In genomic region chr7:128440584-128440983, GRCm38 (mm10) we compare ENCODE assay signal across 35 mouse cellular contexts.
"Had no signal": no experiment of that assay in that cellular context is flagged by ENCODE, and none has a peak within 500 bp of the region (broad histone marks: within the 10 kb centered on the region; RNA-seq: fewer than 3 reads in every experiment).

No protein-coding gene starts in this region.

- H3K4me3 ChIP-seq: heart, embryonic 10.5 days; heart, embryonic 12.5 days; heart, embryonic 13.5 days; heart, embryonic 15.5 days; hindbrain, embryonic 10.5 days; hindbrain, embryonic 12.5 days; hindbrain, embryonic 13.5 days; hindbrain, embryonic 15.5 days; intestine, embryonic 15.5 days; kidney, embryonic 15.5 days; layer of hippocampus, adult 2 months had no signal

- H3K27me3 ChIP-seq: heart, embryonic 12.5 days; heart, embryonic 13.5 days; heart, embryonic 15.5 days; hindbrain, embryonic 12.5 days; hindbrain, embryonic 13.5 days; hindbrain, embryonic 15.5 days; intestine, embryonic 15.5 days; kidney, embryonic 15.5 days had no signal

- H3K9ac ChIP-seq: heart, embryonic 12.5 days; heart, embryonic 13.5 days; heart, embryonic 15.5 days; hindbrain, embryonic 12.5 days; hindbrain, embryonic 13.5 days; hindbrain, embryonic 14.5 days; hindbrain, embryonic 15.5 days; intestine, embryonic 15.5 days; kidney, embryonic 15.5 days had no signal

- DNase-seq: heart, postnatal 10 days; heart, postnatal 14 days; heart, postnatal 36 days; heart, postnatal 4 days; kidney, adult 11 months; kidney, adult 18-20 months; kidney, adult 2 months; kidney, adult 8-10 months; kidney, adult 9 months; kidney, postnatal 10 days; kidney, postnatal 14 days; kidney, postnatal 25 days; kidney, postnatal 36 days; kidney, postnatal 4 days; layer of hippocampus, adult 9-11 months; layer of hippocampus, postnatal 36 days had no signal

- H3K27ac ChIP-seq: heart, embryonic 10.5 days; heart, embryonic 13.5 days; heart, embryonic 15.5 days; hindbrain, embryonic 10.5 days; hindbrain, embryonic 12.5 days; hindbrain, embryonic 13.5 days; hindbrain, embryonic 14.5 days; hindbrain, embryonic 15.5 days; hindbrain, postnatal 0 days; intestine, embryonic 15.5 days; kidney, embryonic 15.5 days; kidney, postnatal 0 days; layer of hippocampus, adult 2 months had no signal

- H3K4me2 ChIP-seq: heart, embryonic 11.5 days; heart, embryonic 12.5 days; heart, embryonic 13.5 days; heart, embryonic 15.5 days; hindbrain, embryonic 12.5 days; hindbrain, embryonic 13.5 days; hindbrain, embryonic 14.5 days; hindbrain, embryonic 15.5 days; intestine, embryonic 15.5 days; kidney, embryonic 15.5 days had no signal

- H3K9me3 ChIP-seq: heart, embryonic 10.5 days; heart, embryonic 13.5 days; heart, embryonic 15.5 days; hindbrain, embryonic 12.5 days; hindbrain, embryonic 13.5 days; hindbrain, embryonic 15.5 days; intestine, embryonic 15.5 days; kidney, embryonic 15.5 days had no signal

- H3K4me1 ChIP-seq: heart, embryonic 10.5 days; heart, embryonic 12.5 days; heart, embryonic 13.5 days; heart, embryonic 15.5 days; hindbrain, embryonic 10.5 days; hindbrain, embryonic 12.5 days; hindbrain, embryonic 13.5 days; hindbrain, embryonic 15.5 days; intestine, embryonic 15.5 days; kidney, embryonic 15.5 days had no signal

- ATAC-seq: hindbrain, embryonic 16.5 days; hindbrain, postnatal 0 days; inflammation-experienced regulatory T-cells, adult 6 months; intestine, embryonic 15.5 days; intestine, embryonic 16.5 days; intestine, postnatal 0 days had no signal
